ENCODE assay signal across 15 mouse cellular contexts in the genomic region with DNA sequence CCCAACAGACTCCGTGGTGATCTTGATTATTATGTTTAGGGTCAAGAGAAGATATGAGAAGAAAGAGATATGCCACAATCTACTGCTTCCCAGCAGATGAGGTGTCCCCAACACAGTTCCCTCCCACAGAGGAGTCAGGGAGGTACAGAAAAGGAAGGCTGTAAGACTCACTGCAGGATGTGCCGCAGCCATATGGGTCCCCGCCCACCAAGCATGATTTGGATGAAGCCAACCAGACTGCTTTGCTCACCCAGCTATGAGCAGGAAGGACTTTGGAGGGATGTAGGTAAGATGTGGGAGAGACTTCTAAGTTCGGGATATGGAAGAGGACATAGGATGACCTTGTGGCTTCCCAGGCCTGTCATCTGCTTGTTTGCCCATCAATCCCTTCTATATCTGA. TPM values are rescaled to one million over a fixed set of nuclear protein-coding genes. Genes with fewer than 3 reads are reported as not detected.
DNase-seq lines count a peak whose midpoint lies in the region; ATAC-seq lines count a peak whose summit lies in the region.
"Had no signal": no experiment of that assay in that cellular context is flagged by ENCODE, and none has a peak within 500 bp of the region (broad histone marks: within the 10 kb centered on the region; RNA-seq: fewer than 3 reads in every experiment).

No protein-coding gene starts in this region.

- H3K27ac ChIP-seq in kidney, embryonic 15.5 days = peak overlapping the region; percentile 45; the same call in 1 of the 2 replicates
- peak overlapping the region; percentile 19; the same call in 1 of the 2 replicates for H3K27ac ChIP-seq in liver, embryonic 15.5 days (replicated peaks)
- no peak overlapping the region for H3K27ac ChIP-seq in liver, embryonic 12.5 days
- H3K27ac ChIP-seq: forebrain, embryonic 15.5 days had no signal

- H3K27me3 ChIP-seq in kidney, embryonic 15.5 days = no peaks in the 10 kb centered on the region
- H3K27me3 ChIP-seq in liver, embryonic 15.5 days = no peaks in the 10 kb centered on the region
- peaks cover 10% of the 10 kb centered on the region for H3K27me3 ChIP-seq in liver, embryonic 12.5 days (replicated peaks)
- H3K27me3 ChIP-seq: forebrain, embryonic 15.5 days had no signal

- no peak for DNase-seq in kidney, postnatal 10 days
- DNase-seq in frontal cortex, postnatal 36 days (ENCODE audit: low spot score in 2 of 2) = peak; percentile 77 to 87
- DNase-seq in right cerebral cortex, postnatal 25 days = peak; percentile 79
- no peak for DNase-seq in adrenal gland, postnatal 4 days (ENCODE audit: low spot score in 2 of 2)
- DNase-seq: adrenal gland, adult 2 months; heart, adult 18-20 months; kidney, postnatal 4 days; lung, embryonic 14.5 days had no signal

- H3K4me3 ChIP-seq in kidney, embryonic 15.5 days (replicated peaks) = no peak overlapping the region
- no peak overlapping the region for H3K4me3 ChIP-seq in liver, embryonic 15.5 days (replicated peaks)
- H3K4me3 ChIP-seq in liver, embryonic 12.5 days = no peak overlapping the region
- H3K4me3 ChIP-seq: forebrain, embryonic 15.5 days; hindbrain, embryonic 10.5 days; megakaryocyte, embryonic 14.5 days had no signal

- no peak overlapping the region for H3K9ac ChIP-seq in kidney, embryonic 15.5 days
- H3K9ac ChIP-seq in liver, embryonic 15.5 days = no peak overlapping the region
- no peak overlapping the region for H3K9ac ChIP-seq in liver, embryonic 12.5 days
- H3K9ac ChIP-seq: forebrain, embryonic 15.5 days; lung, embryonic 14.5 days had no signal

- H3K36me3 ChIP-seq in kidney, embryonic 15.5 days = peaks cover 9% of the 10 kb centered on the region; the same call in 1 of the 2 replicates
- 0 out of 2 replicates have a peak, but pooled peaks cover 17% of the 10 kb centered on the region for H3K36me3 ChIP-seq in liver, embryonic 15.5 days (replicated peaks)
- H3K36me3 ChIP-seq in liver, embryonic 12.5 days = 0 out of 2 replicates have a peak, but pooled peaks cover 4% of the 10 kb centered on the region
- H3K36me3 ChIP-seq: hindbrain, embryonic 10.5 days had no signal

- H3K4me1 ChIP-seq in kidney, embryonic 15.5 days = peaks cover 75% of the 10 kb centered on the region
- peaks cover 84% of the 10 kb centered on the region for H3K4me1 ChIP-seq in liver, embryonic 15.5 days (replicated peaks)
- peaks cover 81% of the 10 kb centered on the region for H3K4me1 ChIP-seq in liver, embryonic 12.5 days

- no peaks in the 10 kb centered on the region for H3K9me3 ChIP-seq in kidney, embryonic 15.5 days (replicated peaks)
- H3K9me3 ChIP-seq in liver, embryonic 15.5 days (replicated peaks) = no peaks in the 10 kb centered on the region
- H3K9me3 ChIP-seq in liver, embryonic 12.5 days (replicated peaks) = no peaks in the 10 kb centered on the region
- H3K9me3 ChIP-seq: forebrain, embryonic 15.5 days; hindbrain, embryonic 10.5 days; megakaryocyte, embryonic 14.5 days had no signal

- WGBS in kidney, embryonic 15.5 days = 73% methylated on average over 4 of the region's 4 CpGs
- 48% methylated on average over 4 of the region's 4 CpGs for WGBS in liver, embryonic 15.5 days (ENCODE audit: insufficient replicate concordance)
- WGBS in liver, embryonic 12.5 days (ENCODE audit: insufficient replicate concordance) = 53% methylated on average over 4 of the region's 4 CpGs

- no peak overlapping the region for H3K4me2 ChIP-seq in kidney, embryonic 15.5 days
- H3K4me2 ChIP-seq in liver, embryonic 15.5 days = no peak overlapping the region
- H3K4me2 ChIP-seq in liver, embryonic 12.5 days = no peak overlapping the region
- H3K4me2 ChIP-seq: forebrain, embryonic 15.5 days; lung, embryonic 14.5 days had no signal

- no peak for ATAC-seq in kidney, embryonic 15.5 days (replicated peaks; ENCODE audit: low FRiP score)
- ATAC-seq in liver, embryonic 15.5 days (ENCODE audit: insufficient read depth) = no peak
- no peak for ATAC-seq in liver, embryonic 12.5 days
- ATAC-seq: forebrain, embryonic 15.5 days; intestine, embryonic 16.5 days had no signal

RNA-seq across cellular contexts. Expression of gene Sh3bp5, which starts 25.1 kb away (rescaled TPM):
- 30.2 and 33.1 TPM in 2 replicates for polyA plus RNA-seq in kidney, embryonic 15.5 days (2015; fragmentation: Nextera tagmentation; extraction: Ambion mirVana)
- 16.9 and 21.5 TPM in 2 replicates for polyA plus RNA-seq in liver, embryonic 15.5 days (2015; fragmentation: Nextera tagmentation; extraction: Ambion mirVana)
- polyA plus RNA-seq in liver, embryonic 12.5 days (2016; fragmentation: Nextera tagmentation; extraction: Ambion mirVana) = 13.8 and 15.1 TPM in 2 replicates
- total RNA-seq in adrenal gland, postnatal 4 days (2021) = 100 to 1,000 TPM; 136 to 140 TPM

Comparison
In these comparisons a context has a peak if more than half of its experiments do, and no peak if none do; other contexts are left out.
1. DNase-seq: peak in frontal cortex, postnatal 36 days (2 of 2) and right cerebral cortex, postnatal 25 days (single experiment); none in kidney, postnatal 10 days (single experiment) and adrenal gland, postnatal 4 days (0 of 2).